Mouse (Mus musculus) myocyte (in vitro differentiated cells): ENCODE measurements around the gene Fcgr4. TPM values are rescaled to one million over a fixed set of nuclear protein-coding genes. Genes with fewer than 3 reads are reported as not detected.
"Not testable (repeated sequence)": the region's sequence is repeated elsewhere in the genome, so short reads cannot be mapped to it uniquely, and the experiment has no call there.

Source experiments
- H3K27me3 ChIP-seq: one replicate; pipeline ENCODE4 v1.6.1; 2011; ENCODE audit not compliant: control insufficient read depth, insufficient read depth, insufficient read length
- H3K36me3 ChIP-seq: one replicate; pipeline ENCODE4 v1.6.1; 2011; ENCODE audit not compliant: control insufficient read depth, insufficient read depth
- H3K4me2 ChIP-seq: one replicate; pipeline ENCODE4 v1.6.1; 2011; ENCODE audit warnings: low read depth, control low read depth
- H3K4me3 ChIP-seq: one replicate; pipeline ENCODE4 v1.5.1; 2011; ENCODE audit warnings: mild to moderate bottlenecking, control low read depth, moderate library complexity
- H3K79me2 ChIP-seq: one replicate; pipeline ENCODE4 v1.6.1; 2011; ENCODE audit not compliant: control insufficient read depth, insufficient read depth
- H3ac ChIP-seq: one replicate; pipeline ENCODE4 v1.6.1; 2011; ENCODE audit not compliant: control insufficient read depth, insufficient read length
- CEBPB ChIP-seq: IDR thresholded peaks from 2 replicates; pipeline ENCODE4 v1.6.1; 2011; ENCODE audit warnings: mild to moderate bottlenecking, moderate library complexity; ENCODE audit not compliant: poor library complexity, insufficient read depth, severe bottlenecking
- E2F4 ChIP-seq: IDR thresholded peaks from one replicate; pipeline ENCODE4 v1.6.1; 2011; ENCODE audit warnings: mild to moderate bottlenecking, control low read depth, moderate library complexity; ENCODE audit not compliant: insufficient read depth
- MAX ChIP-seq: IDR thresholded peaks from one replicate; pipeline ENCODE4 v1.6.1; 2011; ENCODE audit warnings: low read depth, mild to moderate bottlenecking, control low read depth
- MYOD1 ChIP-seq, 3 experiments: IDR thresholded peaks; one replicate each; pipeline ENCODE4 v1.6.1; 2011; ENCODE audit warnings: control low read depth in 2 of 3, low read depth in 2 of 3, mild to moderate bottlenecking in 2 of 3, moderate library complexity in 1 of 3; ENCODE audit not compliant: insufficient read length in 2 of 3, control insufficient read depth in 1 of 3
- MYOG ChIP-seq, 3 experiments: IDR thresholded peaks; one replicate each; pipeline ENCODE4 v1.6.1; 2011; ENCODE audit warnings: control low read depth in 2 of 3, low read depth in 2 of 3, mild to moderate bottlenecking in 2 of 3; ENCODE audit not compliant: insufficient read length in 2 of 3, control insufficient read depth in 1 of 3, insufficient read depth in 1 of 3
- POLR2A ChIP-seq: IDR thresholded peaks from one replicate; pipeline ENCODE4 v1.6.1; 2011; ENCODE audit warnings: low read depth, mild to moderate bottlenecking, control low read depth, moderate library complexity; ENCODE audit not compliant: insufficient read length
- POLR2AphosphoS2 ChIP-seq: IDR thresholded peaks from one replicate; pipeline ENCODE4 v1.6.1; 2011; ENCODE audit warnings: low read depth, control low read depth; ENCODE audit not compliant: insufficient read length
- REST ChIP-seq: IDR thresholded peaks from one replicate; pipeline ENCODE4 v1.6.1; 2011; ENCODE audit warnings: mild to moderate bottlenecking, control low read depth, moderate library complexity; ENCODE audit not compliant: insufficient read depth, insufficient read length
- SRF ChIP-seq: IDR thresholded peaks from one replicate; pipeline ENCODE4 v1.6.1; 2011; ENCODE audit warnings: low read depth; ENCODE audit not compliant: control insufficient read depth, insufficient read length
- TCF12 ChIP-seq: IDR thresholded peaks from one replicate; pipeline ENCODE4 v1.6.1; 2011; ENCODE audit warnings: mild to moderate bottlenecking, control low read depth; ENCODE audit not compliant: poor library complexity, insufficient read depth, severe bottlenecking
- TCF3 ChIP-seq: IDR thresholded peaks from one replicate; pipeline ENCODE4 v1.6.1; 2011; ENCODE audit warnings: low read depth, control low read depth; ENCODE audit not compliant: insufficient read length
- USF1 ChIP-seq: IDR thresholded peaks from one replicate; pipeline ENCODE4 v1.6.1; 2011; ENCODE audit warnings: low read depth, mild to moderate bottlenecking, control low read depth, moderate library complexity
- polyA plus RNA-seq: library from polyadenylated mRNA; unstranded; fragments of >200 nt; fragmentation: generic; extraction: Trizol; gene quantifications from one replicate; pipeline ENCODE4 v1.2.1, GENCODE M21; 2012; ENCODE audit warnings: missing spikeins

Gene Fcgr4
- polyA plus RNA-seq: 2.1 TPM

- Histone ChIP-seq H3K79me2 (no peaks in the 10 kb centered on the region), H3ac (no peak within 1 kb of the TSS), H3K36me3 (no peaks in the 10 kb centered on the region), H3K27me3 (no peaks in the 10 kb centered on the region), H3K4me2 (peak within 1 kb of the TSS; percentile 66), H3K4me3 (no peak within 1 kb of the TSS)
- TF ChIP-seq E2F4: no peak
- TF ChIP-seq POLR2AphosphoS2: no peak
- no peak for TF ChIP-seq MAX
- no peak for TF ChIP-seq USF1
- no peak for TF ChIP-seq POLR2A
- no peak for TF ChIP-seq SRF
- no peak for TF ChIP-seq CEBPB
- TF ChIP-seq MYOG (IDR thresholded peaks at IDR 0.05; ENCODE audit: control insufficient read depth in 1 of 3, insufficient read depth in 1 of 3, insufficient read length in 2 of 3, low read depth in 2 of 3): no peak
Observed at GRCm38 (mm10) chr1:171018737-171019136, at the start of gene Fcgr4. Gene Fcgr4, plus strand, starts transcription at chr1:171018920.

DNA sequence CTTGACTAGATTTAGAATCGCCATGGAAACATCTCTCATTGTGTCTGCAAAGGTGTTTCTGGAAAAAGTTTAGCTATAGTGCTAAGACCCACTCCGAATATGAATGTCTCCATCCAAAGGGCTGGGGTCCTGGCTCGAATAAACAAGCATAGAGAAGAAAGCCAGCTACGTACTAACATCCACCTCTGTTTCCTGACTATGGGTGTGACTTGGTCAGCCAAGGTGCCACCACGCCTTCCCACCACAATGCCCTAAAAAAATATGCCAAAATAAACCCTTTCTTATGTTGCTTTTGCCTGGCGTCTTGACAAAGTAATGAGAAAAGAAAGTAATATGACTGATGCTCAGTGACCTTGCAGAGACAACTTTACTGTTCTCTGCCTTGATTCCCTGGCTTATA, 46.2 kb upstream of the Fcgr4 start:
- no peak for TF ChIP-seq REST
- no peak for TF ChIP-seq CEBPB
- TF ChIP-seq POLR2AphosphoS2: no peak
- no peak for TF ChIP-seq E2F4
- no peak for TF ChIP-seq MYOD1 (IDR thresholded peaks at IDR 0.05; ENCODE audit: control insufficient read depth in 1 of 3, insufficient read length in 2 of 3, low read depth in 2 of 3)
- no peak for TF ChIP-seq SRF
- no peak for TF ChIP-seq TCF12
- TF ChIP-seq TCF3: no peak
- no peak for TF ChIP-seq USF1
- no peak for TF ChIP-seq POLR2A
- TF ChIP-seq MYOG (IDR thresholded peaks at IDR 0.05; ENCODE audit: control insufficient read depth in 1 of 3, insufficient read depth in 1 of 3, insufficient read length in 2 of 3, low read depth in 2 of 3): no peak
- no peak for TF ChIP-seq MAX
- Histone ChIP-seq H3K79me2 (no peaks in the 10 kb centered on the region), H3K4me2 (no peak overlapping the region), H3ac (no peak overlapping the region), H3K36me3 (no peaks in the 10 kb centered on the region), H3K4me3 (no peak overlapping the region), H3K27me3 (no peaks in the 10 kb centered on the region)

- H3K36me3 ChIP-seq: no peaks in the 10 kb centered on the region
- no peaks in the 10 kb centered on the region for H3K79me2 ChIP-seq
- no peaks in the 10 kb centered on the region for H3K27me3 ChIP-seq
- H3K4me3 ChIP-seq: no peak overlapping the region
- no peak overlapping the region for H3ac ChIP-seq
- no peak for TF ChIP-seq MAX
- no peak for TF ChIP-seq MYOD1 (IDR thresholded peaks at IDR 0.05; ENCODE audit: control insufficient read depth in 1 of 3, insufficient read length in 2 of 3, low read depth in 2 of 3)
- TF ChIP-seq USF1: no peak
- no peak overlapping the region for H3K4me2 ChIP-seq
Observed at GRCm38 (mm10) chr1:170972936-170973335, 45.8 kb upstream of the Fcgr4 start.

DNA sequence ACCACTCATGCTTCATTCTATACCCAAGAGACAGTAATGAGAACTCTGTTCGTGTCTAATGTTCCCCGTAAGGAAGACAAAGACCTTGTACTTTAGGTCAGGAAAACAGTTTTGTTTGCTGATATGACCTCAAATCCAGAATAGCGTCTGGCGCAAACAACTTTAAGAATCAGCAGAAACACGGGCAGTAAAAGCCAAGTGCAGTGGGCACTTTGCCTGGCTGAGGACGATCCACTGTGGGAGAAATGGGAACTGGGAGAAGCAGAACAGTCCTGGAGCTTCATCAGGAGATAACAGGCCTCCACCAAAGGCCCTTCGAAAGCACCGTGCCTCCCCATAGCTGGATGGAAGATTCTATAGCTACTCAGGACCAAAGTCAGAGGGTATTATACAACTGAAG, 44.5 kb upstream of the Fcgr4 start:
- Histone ChIP-seq H3ac (no peak overlapping the region), H3K36me3 (no peaks in the 10 kb centered on the region), H3K79me2 (no peaks in the 10 kb centered on the region), H3K4me3 (no peak overlapping the region), H3K27me3 (no peaks in the 10 kb centered on the region), H3K4me2 (no peak overlapping the region)
- no peak for TF ChIP-seq TCF3
- no peak for TF ChIP-seq POLR2AphosphoS2
- TF ChIP-seq CEBPB: no peak
- TF ChIP-seq POLR2A: no peak
- no peak for TF ChIP-seq MYOD1 (IDR thresholded peaks at IDR 0.05; ENCODE audit: control insufficient read depth in 1 of 3, insufficient read length in 2 of 3, low read depth in 2 of 3)
- TF ChIP-seq USF1: no peak
- no peak for TF ChIP-seq MYOG (IDR thresholded peaks at IDR 0.05; ENCODE audit: control insufficient read depth in 1 of 3, insufficient read depth in 1 of 3, insufficient read length in 2 of 3, low read depth in 2 of 3)
- TF ChIP-seq REST: no peak
- no peak for TF ChIP-seq TCF12
- no peak for TF ChIP-seq SRF
- no peak for TF ChIP-seq E2F4
- TF ChIP-seq MAX: no peak

DNA sequence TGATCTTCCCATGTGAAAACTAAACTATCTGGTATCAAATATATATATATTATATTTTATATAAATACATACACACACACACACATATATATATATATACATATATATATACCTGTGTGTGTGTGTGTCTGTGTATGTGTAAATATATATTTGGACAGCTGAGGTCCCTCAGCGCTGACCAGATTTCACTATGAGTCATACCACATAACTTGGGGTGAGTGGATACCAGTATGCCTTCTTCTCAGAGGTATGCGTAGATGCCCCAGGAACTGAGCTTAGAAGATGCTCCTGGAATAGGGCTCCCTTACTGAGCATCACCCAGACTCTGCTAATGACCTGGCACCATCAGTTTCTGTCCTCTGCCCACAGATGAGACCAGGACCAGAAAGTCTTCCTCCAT, 44.0 kb upstream of the Fcgr4 start:
- no peaks in the 10 kb centered on the region for H3K27me3 ChIP-seq
- TF ChIP-seq TCF3: no peak
- no peak overlapping the region for H3K4me3 ChIP-seq
- no peak overlapping the region for H3ac ChIP-seq
- no peaks in the 10 kb centered on the region for H3K36me3 ChIP-seq
- no peak overlapping the region for H3K4me2 ChIP-seq
- H3K79me2 ChIP-seq: no peaks in the 10 kb centered on the region

DNA sequence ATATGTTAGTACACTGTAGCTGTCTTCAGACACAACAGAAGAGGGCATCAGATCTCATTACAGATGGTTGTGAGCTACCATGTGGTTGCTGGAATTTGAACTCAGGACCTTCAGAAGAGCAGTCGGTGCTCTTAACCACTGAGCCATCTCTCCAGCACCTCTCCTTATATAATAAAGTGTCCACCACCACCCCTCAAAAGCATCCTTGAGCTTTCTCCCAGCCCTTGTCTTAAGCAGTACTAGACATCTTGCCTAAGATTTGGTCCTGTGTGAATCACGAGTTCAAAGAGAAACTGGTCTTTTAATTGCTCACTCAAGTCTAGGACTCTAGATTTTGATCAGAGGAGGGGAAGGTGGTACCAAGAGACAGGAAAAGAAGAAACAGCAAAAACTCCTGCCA, 43.4 kb upstream of the Fcgr4 start:
- H3K36me3 ChIP-seq, H3K79me2 ChIP-seq, H3K4me2 ChIP-seq, H3K4me3 ChIP-seq, H3K27me3 ChIP-seq, H3ac ChIP-seq: not testable (repeated sequence)
